22 mouse cellular contexts compared by ENCODE assay signal in genomic region chr11:44663609-44664141, GRCm38 (mm10). TPM values are rescaled to one million over a fixed set of nuclear protein-coding genes. Genes with fewer than 3 reads are reported as not detected.
DNase-seq lines count a peak whose midpoint lies in the region; ATAC-seq and TF ChIP-seq lines count a peak whose summit lies in the region.
"Had no signal": no experiment of that assay in that cellular context is flagged by ENCODE, and none has a peak within 500 bp of the region (broad histone marks: within the 10 kb centered on the region; RNA-seq: fewer than 3 reads in every experiment).

No protein-coding gene starts in this region.

- peak; percentile 84 for DNase-seq in heart, adult 11 months
- no peak for DNase-seq in heart, postnatal 14 days
- no peak for DNase-seq in midbrain, postnatal 0 days (ENCODE audit: low spot score)
- peak; percentile 60 for DNase-seq in splenic B cell, adult 2 months (ENCODE audit: low read depth, low spot score)
- DNase-seq: adrenal gland, postnatal 25 days; cerebellum, adult 2 months; gastrocnemius, postnatal 10 days; heart, postnatal 10 days; left cerebral cortex, postnatal 4 days; lung, postnatal 10 days; thymus, postnatal 36 days had no signal

- WGBS in midbrain, embryonic 12.5 days = 20% methylated on average over 4 of the region's 4 CpGs
- 37% methylated on average over 4 of the region's 4 CpGs for WGBS in midbrain, postnatal 0 days
- 25% methylated on average over 4 of the region's 4 CpGs for WGBS in embryonic facial prominence, embryonic 12.5 days

- ATAC-seq in midbrain, embryonic 12.5 days (ENCODE audit: low FRiP score, low read depth) = no peak; the same call in 1 of the 2 replicates
- ATAC-seq in midbrain, postnatal 0 days (ENCODE audit: low FRiP score) = no peak
- no peak for ATAC-seq in embryonic facial prominence, embryonic 12.5 days (ENCODE audit: insufficient number of reproducible peaks, insufficient read depth, low FRiP score, low TSS enrichment)
- no peak for ATAC-seq in frontal cortex, adult (ENCODE audit: low TSS enrichment)
- ATAC-seq: inflammation-experienced regulatory T-cells, adult 6 months had no signal

- no peaks in the 10 kb centered on the region for H3K36me3 ChIP-seq in midbrain, embryonic 12.5 days
- H3K36me3 ChIP-seq in midbrain, postnatal 0 days (ENCODE audit: insufficient read depth, low read length) = no peaks in the 10 kb centered on the region
- H3K36me3 ChIP-seq in embryonic facial prominence, embryonic 12.5 days = no peaks in the 10 kb centered on the region
- peaks cover 2% of the 10 kb centered on the region for H3K36me3 ChIP-seq in splenic B cell, adult 2 months (ENCODE audit: control insufficient read depth, insufficient read depth, low read length, poor library complexity, severe bottlenecking)
- H3K36me3 ChIP-seq: embryonic facial prominence, embryonic 15.5 days; forebrain, embryonic 10.5 days; heart, embryonic 10.5 days had no signal

- intact Hi-C loops in heart, postnatal 14 days (cut with DNase I) = no loop called here

- H3K4me1 ChIP-seq in midbrain, embryonic 12.5 days = peaks cover 44% of the 10 kb centered on the region
- no peaks in the 10 kb centered on the region for H3K4me1 ChIP-seq in midbrain, postnatal 0 days (ENCODE audit: insufficient read depth, low read length)
- H3K4me1 ChIP-seq in embryonic facial prominence, embryonic 12.5 days = peaks cover 32% of the 10 kb centered on the region

- no peak overlapping the region for H3K4me2 ChIP-seq in midbrain, embryonic 12.5 days (replicated peaks)
- H3K4me2 ChIP-seq in midbrain, postnatal 0 days (ENCODE audit: low read depth, low read length, poor library complexity, severe bottlenecking) = no peak overlapping the region
- H3K4me2 ChIP-seq in embryonic facial prominence, embryonic 12.5 days (replicated peaks) = no peak overlapping the region
- H3K4me2 ChIP-seq: embryonic facial prominence, embryonic 15.5 days had no signal

- H3K9me3 ChIP-seq in midbrain, embryonic 12.5 days = no peaks in the 10 kb centered on the region
- no peaks in the 10 kb centered on the region for H3K9me3 ChIP-seq in midbrain, postnatal 0 days (ENCODE audit: low read length)
- H3K9me3 ChIP-seq in embryonic facial prominence, embryonic 12.5 days = no peaks in the 10 kb centered on the region
- H3K9me3 ChIP-seq: embryonic facial prominence, embryonic 15.5 days; forebrain, embryonic 10.5 days; heart, embryonic 10.5 days had no signal

- H3K27ac ChIP-seq in midbrain, embryonic 12.5 days (replicated peaks) = peak overlapping the region; percentile 70
- H3K27ac ChIP-seq in midbrain, postnatal 0 days (ENCODE audit: low read depth, low read length) = no peak overlapping the region
- H3K27ac ChIP-seq in embryonic facial prominence, embryonic 12.5 days = 0 out of 2 replicates have a peak overlapping the region, but pooled peaks have one; percentile 0
- H3K27ac ChIP-seq: embryonic facial prominence, embryonic 15.5 days; forebrain, embryonic 10.5 days; heart, embryonic 10.5 days; kidney, postnatal 0 days; layer of hippocampus, adult 2 months; liver, embryonic 14.5 days had no signal

- H3K9ac ChIP-seq in midbrain, embryonic 12.5 days (replicated peaks) = no peak overlapping the region
- H3K9ac ChIP-seq in midbrain, postnatal 0 days (replicated peaks; ENCODE audit: low read length, poor library complexity, severe bottlenecking) = no peak overlapping the region
- no peak overlapping the region for H3K9ac ChIP-seq in embryonic facial prominence, embryonic 12.5 days
- H3K9ac ChIP-seq: embryonic facial prominence, embryonic 15.5 days; liver, embryonic 14.5 days had no signal

- H3K4me3 ChIP-seq in midbrain, embryonic 12.5 days = no peak overlapping the region
- no peak overlapping the region for H3K4me3 ChIP-seq in midbrain, postnatal 0 days (ENCODE audit: low read depth, low read length)
- H3K4me3 ChIP-seq in embryonic facial prominence, embryonic 12.5 days = no peak overlapping the region
- H3K4me3 ChIP-seq: embryonic facial prominence, embryonic 15.5 days; forebrain, embryonic 10.5 days; heart, embryonic 10.5 days; layer of hippocampus, adult 2 months; myocyte had no signal

- no peak for TF ChIP-seq CTCF in midbrain, postnatal 0 days (IDR thresholded peaks at IDR 0.05)

- H3K27me3 ChIP-seq in midbrain, embryonic 12.5 days = no peaks in the 10 kb centered on the region
- H3K27me3 ChIP-seq in midbrain, postnatal 0 days (ENCODE audit: insufficient read depth, low read length) = no peaks in the 10 kb centered on the region
- H3K27me3 ChIP-seq in embryonic facial prominence, embryonic 12.5 days = no peaks in the 10 kb centered on the region
- H3K27me3 ChIP-seq in splenic B cell, adult 2 months (ENCODE audit: control insufficient read depth, insufficient read depth, low read length, poor library complexity, severe bottlenecking) = no peaks in the 10 kb centered on the region
- H3K27me3 ChIP-seq: embryonic facial prominence, embryonic 15.5 days had no signal

RNA-seq across cellular contexts. Expression of gene Ebf1, which starts 46.6 kb away (rescaled TPM):
- total RNA-seq in heart, postnatal 14 days (2021) = 10 to 100 TPM; 19.7 to 22.8 TPM
- 89.4 and 89.6 TPM in 2 replicates for polyA plus RNA-seq in midbrain, embryonic 12.5 days (2016; fragmentation: Nextera tagmentation; extraction: Ambion mirVana)
- 27.1 and 27.2 TPM in 2 replicates for total RNA-seq in midbrain, postnatal 0 days (2014; rRNA removed)
- polyA plus RNA-seq in midbrain, postnatal 0 days (2015; fragmentation: Nextera tagmentation; extraction: Ambion mirVana) = 30.0 and 30.5 TPM in 2 replicates
- polyA plus RNA-seq in embryonic facial prominence, embryonic 12.5 days (2016; fragmentation: Nextera tagmentation; extraction: Ambion mirVana) = 66.2 and 76.0 TPM in 2 replicates

Comparison
In these comparisons a context has a peak if more than half of its experiments do, and no peak if none do; other contexts are left out.
1. DNase-seq: peak in heart, adult 11 months (single experiment) and splenic B cell, adult 2 months (single experiment); none in heart, postnatal 14 days (0 of 2) and midbrain, postnatal 0 days (single experiment).